In the genomic region with DNA sequence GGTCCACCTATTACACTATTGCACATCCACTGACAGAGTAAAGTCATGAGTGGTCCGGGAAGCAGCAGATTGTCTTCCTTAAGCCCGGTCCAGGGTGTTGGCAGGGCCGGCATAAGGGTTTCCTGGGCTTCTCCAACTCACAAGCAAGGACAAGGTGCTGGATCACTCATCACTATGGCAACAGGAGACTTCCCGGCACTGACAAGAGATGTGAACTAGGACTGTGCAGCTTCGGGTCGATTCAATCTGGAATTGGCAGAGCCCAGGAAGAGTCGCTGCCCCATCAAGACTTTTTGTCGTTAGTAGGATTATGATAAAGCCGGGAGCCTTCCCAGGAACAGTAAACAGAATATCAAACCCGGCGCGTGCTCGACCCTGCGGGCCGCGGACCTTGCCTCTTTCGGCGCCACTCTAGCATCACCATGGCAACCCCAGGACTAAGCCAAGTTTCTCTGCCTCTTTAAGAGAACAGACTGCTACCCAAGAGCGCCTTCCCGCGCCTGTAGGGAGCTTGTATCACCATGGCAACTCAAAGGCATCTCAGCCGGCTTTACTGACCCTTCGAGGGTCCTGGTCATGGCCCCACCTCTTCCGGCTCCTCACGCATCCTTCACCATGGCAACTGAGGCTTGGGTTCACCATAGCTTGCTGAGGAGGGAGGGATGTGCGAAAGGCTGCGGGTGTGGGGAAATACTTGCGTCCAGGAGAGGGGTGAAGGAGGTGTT, we compare ENCODE assay signal across 9 mouse cellular contexts.
DNase-seq lines count a peak whose midpoint lies in the region; ATAC-seq and TF ChIP-seq lines count a peak whose summit lies in the region.
"Had no signal": no experiment of that assay in that cellular context is flagged by ENCODE, and none has a peak within 500 bp of the region (broad histone marks: within the 10 kb centered on the region; RNA-seq: fewer than 3 reads in every experiment).

No protein-coding gene starts in this region.

- no peak for TF ChIP-seq CTCF in testis, adult 2 months (IDR thresholded peaks at IDR 0.05; ENCODE audit: control insufficient read depth, insufficient read depth, insufficient replicate concordance, low read depth, low read length)

- no peaks in the 10 kb centered on the region for H3K36me3 ChIP-seq in heart, embryonic 16.5 days (ENCODE audit: control insufficient read depth, insufficient read depth)
- H3K36me3 ChIP-seq in midbrain, embryonic 13.5 days, result no peaks in the 10 kb centered on the region
- H3K36me3 ChIP-seq in testis, adult 2 months (ENCODE audit: control insufficient read depth, insufficient read depth, low read length), result no peaks in the 10 kb centered on the region

- DNase-seq in heart, adult 9 months (ENCODE audit: low spot score in 2 of 2), result no peak
- DNase-seq in cerebellum, postnatal 4 days (ENCODE audit: low spot score in 2 of 2), result peak; percentile 33 to 66
- peak; percentile 77 for DNase-seq in frontal cortex, postnatal 36 days (ENCODE audit: low spot score in 2 of 2)
- peak; percentile 56 to 81 for DNase-seq in layer of hippocampus, adult 18-20 months (ENCODE audit: low spot score in 2 of 2)
- DNase-seq in urinary bladder, postnatal 14 days (ENCODE audit: low spot score), result no peak

- H3K9ac ChIP-seq in heart, embryonic 16.5 days (ENCODE audit: low read length), result peak overlapping the region; percentile 22; the same call in 1 of the 2 replicates
- peak overlapping the region; percentile 51 for H3K9ac ChIP-seq in midbrain, embryonic 13.5 days (replicated peaks)

- 0 out of 2 replicates have a peak, but pooled peaks have one; percentile 23 for ATAC-seq in heart, embryonic 16.5 days (replicated peaks; ENCODE audit: extremely low read depth, insufficient read depth, low FRiP score)
- ATAC-seq in midbrain, embryonic 13.5 days, result peak; percentile 98

- peak overlapping the region; percentile 43 for H3K4me3 ChIP-seq in heart, embryonic 16.5 days (ENCODE audit: low read length)
- H3K4me3 ChIP-seq in midbrain, embryonic 13.5 days (replicated peaks), result peak overlapping the region; percentile 39
- peak overlapping the region; percentile 89 for H3K4me3 ChIP-seq in testis, adult 2 months (ENCODE audit: control insufficient read depth, low read depth, low read length)

- peaks cover 3% of the 10 kb centered on the region; the same call in 1 of the 2 replicates for H3K27me3 ChIP-seq in heart, embryonic 16.5 days (ENCODE audit: control insufficient read depth, insufficient read depth, low read length)
- peaks cover 61% of the 10 kb centered on the region for H3K27me3 ChIP-seq in midbrain, embryonic 13.5 days
- no peaks in the 10 kb centered on the region for H3K27me3 ChIP-seq in testis, adult 2 months (ENCODE audit: control insufficient read depth, insufficient read depth, low read length)

- H3K4me2 ChIP-seq in heart, embryonic 16.5 days (ENCODE audit: low read depth, low read length), result peak overlapping the region; percentile 64
- H3K4me2 ChIP-seq in midbrain, embryonic 13.5 days (replicated peaks), result peak overlapping the region; percentile 63

- H3K4me1 ChIP-seq in heart, embryonic 16.5 days (ENCODE audit: control insufficient read depth, insufficient read depth, low read length), result peaks cover 12% of the 10 kb centered on the region; the same call in 1 of the 2 replicates
- peaks cover 25% of the 10 kb centered on the region for H3K4me1 ChIP-seq in midbrain, embryonic 13.5 days (replicated peaks)
- H3K4me1 ChIP-seq in testis, adult 2 months (ENCODE audit: control insufficient read depth, insufficient read depth, low read length), result peaks cover 6% of the 10 kb centered on the region

- no peak overlapping the region for H3K27ac ChIP-seq in heart, embryonic 16.5 days (ENCODE audit: low read length)
- H3K27ac ChIP-seq in midbrain, embryonic 13.5 days, result peak overlapping the region; percentile 83
- peak overlapping the region; percentile 79 for H3K27ac ChIP-seq in testis, adult 2 months (ENCODE audit: control insufficient read depth, insufficient read depth, low read depth, low read length)
- H3K27ac ChIP-seq: macrophage had no signal

- TF ChIP-seq POLR2A in testis, adult 2 months (IDR thresholded peaks at IDR 0.05; ENCODE audit: control insufficient read depth, low read depth, low read length), result peak; percentile 38

- WGBS in heart, embryonic 16.5 days, result 6% methylated on average over 28 of the region's 28 CpGs
- 1% methylated on average over 28 of the region's 28 CpGs for WGBS in midbrain, embryonic 13.5 days

- H3K9me3 ChIP-seq in heart, embryonic 16.5 days (replicated peaks; ENCODE audit: control insufficient read depth, low read length), result no peaks in the 10 kb centered on the region
- H3K9me3 ChIP-seq in midbrain, embryonic 13.5 days, result no peaks in the 10 kb centered on the region

Comparison
In these comparisons a context has a peak if more than half of its experiments do, and no peak if none do; other contexts are left out.
1. H3K4me3 ChIP-seq: peak in every context shown above with its lines; median percentile 89 in testis, adult 2 months; 43 in heart, embryonic 16.5 days; 39 in midbrain, embryonic 13.5 days.
2. DNase-seq: peak in cerebellum, postnatal 4 days (2 of 2), frontal cortex, postnatal 36 days (2 of 2) and layer of hippocampus, adult 18-20 months (2 of 2); none in heart, adult 9 months (0 of 2) and urinary bladder, postnatal 14 days (single experiment).